Mouse (Mus musculus) ES-Bruce4 (cell line): Measurements from ENCODE around the gene Tmem25.

Source experiments
- CTCF ChIP-seq: IDR thresholded peaks from one replicate; pipeline ENCODE4 v1.8.1; 2011; ENCODE audit warnings: low read depth, low read length
- EP300 ChIP-seq: IDR thresholded peaks from 2 replicates; pipeline ENCODE4 v1.6.1; 2011; ENCODE audit warnings: low read depth, low read length; ENCODE audit not compliant: insufficient read depth
- POLR2A ChIP-seq: IDR thresholded peaks from one replicate; pipeline ENCODE4 v1.8.1; 2011; ENCODE audit warnings: low read length; ENCODE audit not compliant: insufficient read depth

- TF ChIP-seq EP300, result no peak
- no peak for TF ChIP-seq CTCF
- TF ChIP-seq POLR2A, result no peak
Measured at GRCm38 (mm10) chr9:44826660-44827059, 27.6 kb upstream of the Tmem25 start.
